Mouse (Mus musculus): Measurements from ENCODE around the gene Aamp. TPM values are rescaled to one million over a fixed set of nuclear protein-coding genes. Genes with fewer than 3 reads are reported as not detected.
A peak's percentile ranks its signal among the peaks of the same experiment; 100 is the strongest.

Aamp gene
- polyA plus RNA-seq, 1 experiment from 2014 or later: 184 TPM

- Histone ChIP-seq H3K9ac (replicated peaks; ENCODE audit: low read length) (no peak overlapping the region), H3K27me3 (ENCODE audit: control insufficient read depth, insufficient read depth, low read length) (no peaks in the 10 kb centered on the region)
These were observed 31.7 kb upstream of the Aamp start for GRCm38 (mm10) chr1:74316114-74316827.

GRCm38 (mm10) chr1:74314796-74315195 is 30.3 kb upstream of the Aamp start:
- no peak for ATAC-seq (ENCODE audit: low FRiP score, low TSS enrichment)
- Histone ChIP-seq H3K36me3 (ENCODE audit: control insufficient read depth, insufficient read depth, low read length) (no peaks in the 10 kb centered on the region), H3K27me3 (ENCODE audit: control insufficient read depth, insufficient read depth, low read length) (no peaks in the 10 kb centered on the region), H3K4me3 (replicated peaks; ENCODE audit: low read depth, low read length) (no peak overlapping the region), H3K4me2 (ENCODE audit: low read length) (no peak overlapping the region), H3K4me1 (ENCODE audit: control insufficient read depth, insufficient read depth, low read length) (no peaks in the 10 kb centered on the region), H3K9me3 (ENCODE audit: control insufficient read depth, low read length) (no peaks in the 10 kb centered on the region), H3K27ac (replicated peaks; ENCODE audit: low read depth, low read length) (no peak overlapping the region), H3K9ac (replicated peaks; ENCODE audit: low read length) (no peak overlapping the region)
- WGBS: 90% methylated on average over 3 of the region's 3 CpGs
- DNase-seq: no peak

More at GRCm38 (mm10) chr1:74316114-74316827, 31.7 kb upstream of the Aamp start:
- Histone ChIP-seq H3K4me3 (replicated peaks; ENCODE audit: low read depth, low read length) (no peak overlapping the region), H3K27ac (replicated peaks; ENCODE audit: low read depth, low read length) (no peak overlapping the region), H3K9me3 (ENCODE audit: control insufficient read depth, low read length) (no peaks in the 10 kb centered on the region), H3K36me3 (ENCODE audit: control insufficient read depth, insufficient read depth, low read length) (no peaks in the 10 kb centered on the region), H3K4me2 (ENCODE audit: low read length) (no peak overlapping the region), H3K4me1 (ENCODE audit: control insufficient read depth, insufficient read depth, low read length) (no peaks in the 10 kb centered on the region)
- ATAC-seq (ENCODE audit: low FRiP score, low TSS enrichment) (no peak), DNase-seq (no peak)
- 88% methylated on average over 4 of the region's 4 CpGs for WGBS

- 4% methylated on average over 3 of the region's 3 CpGs for WGBS
- H3K4me1 ChIP-seq (ENCODE audit: control insufficient read depth, insufficient read depth, low read length): no peaks in the 10 kb centered on the region
- no peaks in the 10 kb centered on the region for H3K36me3 ChIP-seq (ENCODE audit: control insufficient read depth, insufficient read depth, low read length)
- no peak overlapping the region for H3K4me2 ChIP-seq (ENCODE audit: low read length)
- ATAC-seq (ENCODE audit: low FRiP score, low TSS enrichment): no peak
- no peak overlapping the region for H3K27ac ChIP-seq (replicated peaks; ENCODE audit: low read depth, low read length)
- H3K4me3 ChIP-seq (replicated peaks; ENCODE audit: low read depth, low read length): no peak overlapping the region
- peak; percentile 92 for DNase-seq
- no peaks in the 10 kb centered on the region for H3K27me3 ChIP-seq (ENCODE audit: control insufficient read depth, insufficient read depth, low read length)
- H3K9me3 ChIP-seq (ENCODE audit: control insufficient read depth, low read length): no peaks in the 10 kb centered on the region
- H3K9ac ChIP-seq (replicated peaks; ENCODE audit: low read length): no peak overlapping the region
These were observed 28.6 kb upstream of the Aamp start for GRCm38 (mm10) chr1:74313049-74313692.

- WGBS: 63% methylated on average over 3 of the region's 3 CpGs
- Histone ChIP-seq H3K9ac (replicated peaks; ENCODE audit: low read length) (no peak overlapping the region), H3K4me1 (ENCODE audit: control insufficient read depth, insufficient read depth, low read length) (no peaks in the 10 kb centered on the region), H3K4me2 (ENCODE audit: low read length) (no peak overlapping the region), H3K4me3 (replicated peaks; ENCODE audit: low read depth, low read length) (no peak overlapping the region), H3K9me3 (ENCODE audit: control insufficient read depth, low read length) (no peaks in the 10 kb centered on the region), H3K36me3 (ENCODE audit: control insufficient read depth, insufficient read depth, low read length) (no peaks in the 10 kb centered on the region), H3K27me3 (ENCODE audit: control insufficient read depth, insufficient read depth, low read length) (peaks cover 3% of the 10 kb centered on the region; the same call in 1 of the 2 replicates), H3K27ac (replicated peaks; ENCODE audit: low read depth, low read length) (no peak overlapping the region)
- DNase-seq (no peak), ATAC-seq (ENCODE audit: low FRiP score, low TSS enrichment) (no peak)
These were observed 25.2 kb upstream of the Aamp start for GRCm38 (mm10) chr1:74309767-74310166.

DNA sequence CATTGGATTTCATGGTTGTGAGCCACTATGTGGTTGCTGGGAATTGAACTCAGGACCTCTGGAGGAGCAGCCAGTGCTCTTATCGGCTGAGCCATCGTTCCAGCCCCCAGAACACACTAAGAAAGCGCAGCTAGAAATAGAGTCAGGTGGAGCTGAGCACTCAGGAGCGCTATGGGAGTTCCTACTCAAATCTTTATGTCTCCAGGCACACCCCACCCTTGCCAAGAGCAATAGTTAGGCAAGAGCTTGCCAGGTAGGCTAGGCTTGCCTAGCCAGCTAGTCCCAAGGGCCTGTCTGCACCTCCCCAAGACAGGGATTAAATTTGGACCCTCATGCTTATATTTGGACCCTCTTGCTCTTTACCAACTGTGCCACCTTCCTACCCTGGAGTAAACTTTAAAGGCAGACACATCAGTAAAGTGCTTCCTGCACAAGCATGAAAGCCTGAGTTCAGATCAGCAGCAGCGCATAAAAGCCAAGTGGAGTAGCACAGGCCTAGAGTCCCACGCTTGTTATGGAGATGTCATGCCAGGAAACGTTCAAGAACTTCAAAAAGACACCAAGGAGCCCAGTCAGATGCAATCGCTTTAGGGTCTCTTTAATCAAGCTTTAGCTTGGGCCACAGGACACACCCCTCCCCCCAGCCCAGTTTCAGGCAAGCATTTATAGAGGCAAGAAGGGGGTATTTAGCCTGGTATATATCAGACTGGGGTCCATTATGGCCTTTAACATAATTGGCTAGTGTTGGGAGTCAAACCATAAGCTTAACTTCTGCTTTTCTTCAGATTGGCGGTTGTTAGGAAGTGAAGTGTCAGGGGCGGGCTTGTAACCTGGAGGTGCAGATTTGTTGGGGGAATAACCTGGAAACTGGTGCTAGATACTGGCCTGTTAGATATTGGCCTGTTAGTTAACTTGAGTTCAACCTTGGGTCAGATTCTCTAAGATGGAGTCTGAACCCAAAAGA is 23.7 kb upstream of the Aamp start:
- no peaks in the 10 kb centered on the region for H3K36me3 ChIP-seq (ENCODE audit: control insufficient read depth, insufficient read depth, low read length)
- no peak overlapping the region for H3K4me3 ChIP-seq (replicated peaks; ENCODE audit: low read depth, low read length)
- no peaks in the 10 kb centered on the region for H3K9me3 ChIP-seq (ENCODE audit: control insufficient read depth, low read length)
- 82% methylated on average over 10 of the region's 10 CpGs for WGBS
- H3K4me2 ChIP-seq (ENCODE audit: low read length): no peak overlapping the region
- peaks cover 15% of the 10 kb centered on the region for H3K27me3 ChIP-seq (ENCODE audit: control insufficient read depth, insufficient read depth, low read length)
- peaks cover 6% of the 10 kb centered on the region; the same call in 1 of the 2 replicates for H3K4me1 ChIP-seq (ENCODE audit: control insufficient read depth, insufficient read depth, low read length)
- ATAC-seq (ENCODE audit: low FRiP score, low TSS enrichment) (no peak), DNase-seq (no peak)
- H3K27ac ChIP-seq (replicated peaks; ENCODE audit: low read depth, low read length): no peak overlapping the region
- H3K9ac ChIP-seq (replicated peaks; ENCODE audit: low read length): no peak overlapping the region

GRCm38 (mm10) chr1:74307146-74307545 is 22.6 kb upstream of the Aamp start:
- no peak for ATAC-seq (ENCODE audit: low FRiP score, low TSS enrichment)
- Histone ChIP-seq H3K4me1 (ENCODE audit: control insufficient read depth, insufficient read depth, low read length) (peaks cover 6% of the 10 kb centered on the region; the same call in 1 of the 2 replicates), H3K27ac (replicated peaks; ENCODE audit: low read depth, low read length) (no peak overlapping the region), H3K9me3 (ENCODE audit: control insufficient read depth, low read length) (no peaks in the 10 kb centered on the region), H3K4me3 (replicated peaks; ENCODE audit: low read depth, low read length) (no peak overlapping the region), H3K4me2 (ENCODE audit: low read length) (no peak overlapping the region), H3K36me3 (ENCODE audit: control insufficient read depth, insufficient read depth, low read length) (no peaks in the 10 kb centered on the region), H3K9ac (replicated peaks; ENCODE audit: low read length) (no peak overlapping the region), H3K27me3 (ENCODE audit: control insufficient read depth, insufficient read depth, low read length) (peaks cover 15% of the 10 kb centered on the region)
- WGBS: 100% methylated on average over 1 of the region's 1 CpGs
- no peak for DNase-seq

GRCm38 (mm10) chr1:74305522-74305921 is 21.0 kb upstream of the Aamp start, which contains the start of gene Tmbim1:
TSS of gene Tmbim1 (minus strand) at chr1:74305622.
- H3K4me1 ChIP-seq (ENCODE audit: control insufficient read depth, insufficient read depth, low read length): peaks cover 6% of the 10 kb centered on the region; the same call in 1 of the 2 replicates
- ATAC-seq (ENCODE audit: low FRiP score, low TSS enrichment) (no peak), DNase-seq (no peak)
- H3K4me2 ChIP-seq (ENCODE audit: low read length): peak within 1 kb of the TSS; percentile 66
- peaks cover 15% of the 10 kb centered on the region for H3K27me3 ChIP-seq (ENCODE audit: control insufficient read depth, insufficient read depth, low read length)
- WGBS: 92% methylated on average over 2 of the region's 2 CpGs
- H3K4me3 ChIP-seq (replicated peaks; ENCODE audit: low read depth, low read length): no peak within 1 kb of the TSS; the same call in 1 of the 2 replicates
- no peak within 1 kb of the TSS for H3K9ac ChIP-seq (replicated peaks; ENCODE audit: low read length)
- H3K9me3 ChIP-seq (ENCODE audit: control insufficient read depth, low read length): no peaks in the 10 kb centered on the region
- H3K27ac ChIP-seq (replicated peaks; ENCODE audit: low read depth, low read length): no peak within 1 kb of the TSS
- H3K36me3 ChIP-seq (ENCODE audit: control insufficient read depth, insufficient read depth, low read length): no peaks in the 10 kb centered on the region

- H3K9me3 ChIP-seq (ENCODE audit: control insufficient read depth, low read length): no peaks in the 10 kb centered on the region
- no peak overlapping the region for H3K4me3 ChIP-seq (replicated peaks; ENCODE audit: low read depth, low read length)
- no peaks in the 10 kb centered on the region for H3K36me3 ChIP-seq (ENCODE audit: control insufficient read depth, insufficient read depth, low read length)
- WGBS: 80% methylated on average over 4 of the region's 4 CpGs
- peaks cover 6% of the 10 kb centered on the region; the same call in 1 of the 2 replicates for H3K4me1 ChIP-seq (ENCODE audit: control insufficient read depth, insufficient read depth, low read length)
- ATAC-seq (ENCODE audit: low FRiP score, low TSS enrichment): no peak
- H3K27ac ChIP-seq (replicated peaks; ENCODE audit: low read depth, low read length): no peak overlapping the region
- no peak for DNase-seq
- no peak overlapping the region for H3K4me2 ChIP-seq (ENCODE audit: low read length)
- H3K9ac ChIP-seq (replicated peaks; ENCODE audit: low read length): no peak overlapping the region
- peaks cover 15% of the 10 kb centered on the region for H3K27me3 ChIP-seq (ENCODE audit: control insufficient read depth, insufficient read depth, low read length)
These were observed 20.4 kb upstream of the Aamp start for GRCm38 (mm10) chr1:74304946-74305345.

Data from midbrain, embryonic 14.5 days (tissue).